Mouse (Mus musculus) lung, embryonic 16.5 days (tissue): Measurements from ENCODE around the gene Hist1h3f. TPM values are rescaled to one million over a fixed set of nuclear protein-coding genes. Genes with fewer than 3 reads are reported as not detected.
"Not testable (repeated sequence)": the region's sequence is repeated elsewhere in the genome, so short reads cannot be mapped to it uniquely, and the experiment has no call there.

Experiments used
- ATAC-seq: fragments of 200-750 bp; cut with Nextera tagmentation; 2 replicates; pipeline ENCODE4 v1.8.0; 2017; ENCODE audit warnings: low read depth, mild to moderate bottlenecking, moderate library complexity
- H3K27ac ChIP-seq: fragments of 300-500 bp; sonication (generic); 2 replicates; pipeline ENCODE4 v1.5.1; 2014; ENCODE audit warnings: mild to moderate bottlenecking, control low read depth, low read length
- H3K27me3 ChIP-seq: fragments of 300-500 bp; sonication (generic); 2 replicates; pipeline ENCODE4 v1.6.1; 2014; ENCODE audit warnings: low read depth, low read length, mixed read lengths; ENCODE audit not compliant: control insufficient read depth, insufficient read depth
- H3K36me3 ChIP-seq: fragments of 300-500 bp; sonication (generic); 2 replicates; pipeline ENCODE4 v1.6.1; 2014; ENCODE audit warnings: low read length; ENCODE audit not compliant: control insufficient read depth, insufficient read depth
- H3K4me1 ChIP-seq: fragments of 300-500 bp; sonication (generic); replicated peaks from 2 replicates; pipeline ENCODE4 v1.6.1; 2014; ENCODE audit warnings: low read length, mixed read lengths; ENCODE audit not compliant: control insufficient read depth, insufficient read depth
- H3K4me2 ChIP-seq: fragments of 300-500 bp; sonication (generic); 2 replicates; pipeline ENCODE4 v1.6.1; 2014; ENCODE audit warnings: low read depth, low read length, control low read depth
- H3K4me3 ChIP-seq: fragments of 300-500 bp; sonication (generic); 2 replicates; pipeline ENCODE4 v1.5.1; 2014; ENCODE audit warnings: mild to moderate bottlenecking, low read length, control low read depth
- H3K9ac ChIP-seq: fragments of 300-500 bp; sonication (generic); 2 replicates; pipeline ENCODE4 v1.6.1; 2014; ENCODE audit warnings: low read length, control low read depth
- H3K9me3 ChIP-seq: fragments of 300-500 bp; sonication (generic); 2 replicates; pipeline ENCODE4 v1.6.1; 2016; ENCODE audit warnings: low read length; ENCODE audit not compliant: control insufficient read depth
- WGBS: fragments of 180-500 bp; shearing (Covaris S2); extraction: QIAGEN DNeasy Blood & Tissue Kit; methylation state at CpG from one replicate; pipeline ENCODE4 v1.1.7; 2014; 5-methylcytosine and 5-hydroxymethylcytosine counted together
- polyA plus RNA-seq: library from polyadenylated mRNA; unstranded; fragments of >200 nt; fragmentation: Nextera tagmentation; extraction: Ambion mirVana; gene quantifications from 2 replicates; pipeline ENCODE4 v1.2.1, GENCODE M21; 2015

Hist1h3f gene
- polyA plus RNA-seq, 1 experiment from 2014 or later: 0.49 TPM

- Histone ChIP-seq H3K4me3 (peak overlapping the region; percentile 51), H3K27ac (peak overlapping the region; percentile 98), H3K9ac (peak overlapping the region; percentile 80), H3K27me3 (no peaks in the 10 kb centered on the region), H3K9me3 (no peaks in the 10 kb centered on the region), H3K4me1 (peaks cover 26% of the 10 kb centered on the region), H3K36me3 (no peaks in the 10 kb centered on the region), H3K4me2 (peak overlapping the region; percentile 83)
- ATAC-seq: no peak
Measured at GRCm38 (mm10) chr13:23584331-23584730, 40.5 kb downstream of the Hist1h3f start.

- peak overlapping the region; percentile 83 for H3K4me2 ChIP-seq
- WGBS: under 1% methylated on average over 21 of the region's 21 CpGs
- H3K27me3 ChIP-seq: no peaks in the 10 kb centered on the region
- ATAC-seq: 0 out of 2 replicates have a peak, but pooled peaks have one; percentile 6
- peak overlapping the region; percentile 98 for H3K27ac ChIP-seq
- H3K9me3 ChIP-seq: no peaks in the 10 kb centered on the region
- peaks cover 26% of the 10 kb centered on the region for H3K4me1 ChIP-seq
- H3K36me3 ChIP-seq: no peaks in the 10 kb centered on the region
- H3K9ac ChIP-seq: peak overlapping the region; percentile 80
- peak overlapping the region; percentile 51 for H3K4me3 ChIP-seq
Measured at GRCm38 (mm10) chr13:23585029-23585441, 41.2 kb downstream of the Hist1h3f start.

- 2% methylated on average over 29 of the region's 36 CpGs for WGBS
Measured at GRCm38 (mm10) chr13:23585442-23586098, 41.7 kb downstream of the Hist1h3f start.

DNA sequence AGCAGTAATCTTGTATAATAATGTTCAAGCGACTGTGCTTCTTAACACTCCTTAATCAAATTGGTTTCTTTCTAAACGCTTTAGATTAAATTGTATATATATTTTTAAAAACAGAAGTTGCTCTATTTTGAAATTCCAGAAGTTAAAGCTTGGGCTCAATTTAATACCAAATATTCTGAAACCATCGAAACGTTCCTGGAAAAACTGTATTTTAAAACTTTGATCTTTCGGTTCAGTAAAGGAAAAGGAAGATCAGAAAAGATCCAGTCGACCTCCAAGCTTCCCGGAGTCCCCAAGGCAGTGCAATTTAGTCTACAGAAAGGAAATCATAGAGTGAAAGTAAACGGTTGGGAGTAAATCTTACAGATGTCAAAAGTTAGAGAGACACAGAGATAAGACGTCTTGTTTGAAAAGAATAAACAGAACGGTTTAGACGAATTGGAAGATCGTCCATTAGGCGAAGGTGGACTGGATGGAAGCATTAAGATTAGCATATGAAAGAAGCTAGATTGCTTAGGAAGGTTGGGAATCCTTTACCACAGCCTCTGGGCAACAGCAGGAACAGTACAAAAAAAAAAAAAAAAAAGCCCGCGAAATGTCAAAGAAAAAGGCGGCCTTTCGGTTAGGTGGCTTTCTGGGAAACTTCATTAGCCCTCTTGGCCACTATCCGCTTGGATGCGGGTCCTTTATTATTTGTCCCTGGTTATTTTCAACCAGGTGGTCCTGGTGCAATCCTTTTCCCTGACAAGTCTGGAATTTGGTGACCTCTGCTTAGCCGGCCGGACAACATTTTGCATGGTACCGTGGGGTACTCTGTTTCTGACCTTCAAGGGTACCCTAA is 42.5 kb downstream of the Hist1h3f start:
- H3K27me3 ChIP-seq: no peaks in the 10 kb centered on the region
- WGBS: 1% methylated on average over 22 of the region's 22 CpGs
- peak overlapping the region; percentile 70 for H3K4me2 ChIP-seq
- H3K27ac ChIP-seq: peak overlapping the region; percentile 98
- no peak for ATAC-seq
- H3K9ac ChIP-seq: peak overlapping the region; percentile 69
- no peaks in the 10 kb centered on the region for H3K36me3 ChIP-seq
- H3K4me1 ChIP-seq: peaks cover 21% of the 10 kb centered on the region
- no peaks in the 10 kb centered on the region for H3K9me3 ChIP-seq
- H3K4me3 ChIP-seq: peak overlapping the region; percentile 41

More at GRCm38 (mm10) chr13:23585442-23586098, 41.7 kb downstream of the Hist1h3f start:
- H3K9me3 ChIP-seq, H3K36me3 ChIP-seq, H3K27me3 ChIP-seq: not testable (repeated sequence)
- Histone ChIP-seq H3K4me2 (peak overlapping the region; percentile 83), H3K4me1 (peaks cover 26% of the 10 kb centered on the region), H3K9ac (peak overlapping the region; percentile 80), H3K27ac (peak overlapping the region; percentile 98), H3K4me3 (peak overlapping the region; percentile 51)
- peak; percentile 87 for ATAC-seq

GRCm38 (mm10) chr13:23586940-23587225 is 43.0 kb downstream of the Hist1h3f start:
- H3K36me3 ChIP-seq: no peaks in the 10 kb centered on the region
- H3K4me2 ChIP-seq: peak overlapping the region; percentile 70
- peak overlapping the region; percentile 41 for H3K4me3 ChIP-seq
- H3K27ac ChIP-seq: peak overlapping the region; percentile 98
- H3K4me1 ChIP-seq: peaks cover 21% of the 10 kb centered on the region
- ATAC-seq: no peak
- H3K9me3 ChIP-seq: no peaks in the 10 kb centered on the region
- peak overlapping the region; percentile 69 for H3K9ac ChIP-seq
- 0% methylated on average over 1 of the region's 1 CpGs for WGBS
- H3K27me3 ChIP-seq: no peaks in the 10 kb centered on the region

- Histone ChIP-seq H3K4me2 (no peak overlapping the region), H3K9me3 (no peaks in the 10 kb centered on the region), H3K27me3 (no peaks in the 10 kb centered on the region), H3K4me1 (peaks cover 3% of the 10 kb centered on the region; the same call in 1 of the 2 replicates), H3K36me3 (no peaks in the 10 kb centered on the region), H3K4me3 (no peak overlapping the region), H3K27ac (no peak overlapping the region), H3K9ac (no peak overlapping the region)
- no peak for ATAC-seq
- WGBS: 90% methylated on average over 7 of the region's 7 CpGs
Measured at GRCm38 (mm10) chr13:23591206-23591605, 47.4 kb downstream of the Hist1h3f start.

- H3K4me2 ChIP-seq, H3K36me3 ChIP-seq, H3K27ac ChIP-seq, H3K9ac ChIP-seq, H3K9me3 ChIP-seq, H3K4me3 ChIP-seq, ATAC-seq, H3K27me3 ChIP-seq, H3K4me1 ChIP-seq: not testable (repeated sequence)
- 82% methylated on average over 7 of the region's 7 CpGs for WGBS
Measured at GRCm38 (mm10) chr13:23591886-23592285, 48.0 kb downstream of the Hist1h3f start.

DNA sequence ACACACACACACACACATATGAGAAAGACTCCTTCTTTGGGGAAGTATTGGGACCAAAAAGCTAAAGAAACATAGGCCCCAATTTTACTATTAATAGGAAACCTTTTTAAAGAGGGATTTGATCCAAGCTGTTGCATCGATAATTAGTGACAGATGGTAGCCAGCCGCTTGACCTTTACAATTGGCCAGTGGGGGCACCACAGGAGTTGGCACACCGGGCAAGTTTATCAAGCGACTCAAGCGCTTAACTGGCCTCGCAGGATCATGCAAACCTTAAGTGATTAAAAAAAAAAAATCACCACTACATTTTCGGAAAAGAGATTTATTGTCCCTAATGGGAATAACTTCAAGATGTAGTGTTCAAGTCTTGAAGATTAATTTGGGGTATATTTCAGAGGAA is 48.8 kb downstream of the Hist1h3f start:
- ATAC-seq: no peak
- no peaks in the 10 kb centered on the region for H3K27me3 ChIP-seq
- no peaks in the 10 kb centered on the region for H3K36me3 ChIP-seq
- no peak overlapping the region for H3K4me2 ChIP-seq
- no peak overlapping the region for H3K9ac ChIP-seq
- no peak overlapping the region for H3K4me3 ChIP-seq
- H3K9me3 ChIP-seq: no peaks in the 10 kb centered on the region
- WGBS: 74% methylated on average over 7 of the region's 7 CpGs
- H3K27ac ChIP-seq: peak overlapping the region; percentile 87
- H3K4me1 ChIP-seq: no peaks in the 10 kb centered on the region

DNA sequence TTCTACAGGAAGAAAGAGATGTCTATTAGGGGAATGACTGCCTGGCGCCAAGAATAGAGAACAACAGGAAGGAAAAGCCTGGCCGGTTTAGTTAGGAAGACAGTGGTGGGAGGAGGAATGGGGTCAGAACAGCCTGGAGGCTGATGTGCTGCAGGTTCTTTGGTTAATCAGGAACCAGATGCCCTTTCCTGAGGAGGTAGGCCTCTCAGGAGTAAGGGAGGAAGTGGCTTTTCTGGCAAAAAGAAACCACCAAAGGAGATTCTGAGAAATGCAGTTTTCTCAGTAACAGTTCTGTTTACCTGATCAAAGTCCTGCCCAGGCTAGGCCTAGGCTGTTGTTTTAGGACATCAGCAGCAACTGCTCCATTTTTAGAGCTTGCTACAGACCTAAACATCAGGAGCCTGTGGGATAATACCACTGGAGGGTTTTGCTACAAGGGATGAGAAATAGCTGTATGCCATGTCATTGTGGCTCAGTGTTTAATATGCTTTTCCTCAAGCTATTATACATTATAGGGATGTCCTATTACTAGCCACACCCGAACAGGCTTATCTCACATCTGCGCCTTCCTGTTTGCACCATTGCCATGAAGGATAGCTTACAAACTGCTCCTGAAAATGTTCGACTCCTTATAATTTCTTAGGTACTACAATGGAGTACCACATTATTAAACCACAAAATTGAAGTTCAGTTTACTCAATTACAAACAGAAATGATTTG is 49.4 kb downstream of the Hist1h3f start:
- peak overlapping the region; percentile 87 for H3K27ac ChIP-seq
- H3K36me3 ChIP-seq: no peaks in the 10 kb centered on the region
- H3K4me1 ChIP-seq: no peaks in the 10 kb centered on the region
- no peaks in the 10 kb centered on the region for H3K27me3 ChIP-seq
- H3K4me2 ChIP-seq: no peak overlapping the region
- no peak overlapping the region for H3K4me3 ChIP-seq
- ATAC-seq: peak; percentile 57; the same call in 1 of the 2 replicates
- 55% methylated on average over 5 of the region's 5 CpGs for WGBS
- H3K9ac ChIP-seq: 0 out of 2 replicates have a peak overlapping the region, but pooled peaks have one; percentile 1
- no peaks in the 10 kb centered on the region for H3K9me3 ChIP-seq
